Mouse (Mus musculus): ENCODE results near the gene Esp22. TPM values are rescaled to one million over a fixed set of nuclear protein-coding genes. Genes with fewer than 3 reads are reported as not detected.
"Not testable (repeated sequence)": the region's sequence is repeated elsewhere in the genome, so short reads cannot be mapped to it uniquely, and the experiment has no call there.

Esp22 gene
- not detected in 2 replicates for total RNA-seq (2021)
- long read RNA-seq, experiment 1: 0 reads
- long read RNA-seq, experiment 2: 0 reads

DNA sequence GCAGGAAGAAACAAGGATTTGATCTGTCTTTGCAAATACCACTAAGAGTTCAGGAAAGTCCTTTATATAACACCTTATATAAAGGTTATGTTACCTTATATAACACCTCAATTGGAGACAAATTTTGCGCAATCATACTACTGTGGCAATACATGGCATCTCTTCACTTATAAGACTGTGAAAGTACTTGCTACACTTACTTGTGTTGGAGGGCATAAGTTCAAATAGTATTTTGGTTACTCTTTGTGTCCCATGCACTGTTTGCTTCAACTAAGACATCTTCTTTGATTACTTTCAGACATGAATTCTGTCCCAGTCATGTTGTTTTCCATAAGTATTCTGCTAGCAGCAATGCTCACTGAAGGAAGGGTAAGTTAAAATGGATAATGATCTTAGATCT, at the start of gene Esp22:
Esp22 (plus strand) TSS at position 301 of the 400 bp plus-strand sequence.
- no peak for DNase-seq

DNA sequence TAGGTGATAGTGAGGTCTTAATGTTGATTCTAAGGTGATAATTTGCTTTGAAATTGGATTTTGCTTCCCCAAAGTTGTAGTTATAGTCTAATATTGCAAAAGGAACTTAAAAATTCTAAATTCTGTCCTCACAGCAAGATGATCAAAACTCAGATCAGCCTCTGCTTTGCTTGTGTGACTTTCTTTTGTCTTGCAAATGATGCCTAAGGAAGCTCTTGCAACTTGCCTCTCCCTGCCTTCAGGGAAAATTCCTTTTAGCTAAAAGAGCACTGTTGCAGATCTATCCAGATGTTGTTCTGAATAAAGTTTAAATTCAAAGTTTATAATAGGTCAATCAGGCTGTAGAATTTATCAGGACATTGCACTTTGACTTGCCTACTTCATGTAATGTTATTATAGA, 31.5 kb upstream of the Esp22 start:
- DNase-seq: no peak

DNA sequence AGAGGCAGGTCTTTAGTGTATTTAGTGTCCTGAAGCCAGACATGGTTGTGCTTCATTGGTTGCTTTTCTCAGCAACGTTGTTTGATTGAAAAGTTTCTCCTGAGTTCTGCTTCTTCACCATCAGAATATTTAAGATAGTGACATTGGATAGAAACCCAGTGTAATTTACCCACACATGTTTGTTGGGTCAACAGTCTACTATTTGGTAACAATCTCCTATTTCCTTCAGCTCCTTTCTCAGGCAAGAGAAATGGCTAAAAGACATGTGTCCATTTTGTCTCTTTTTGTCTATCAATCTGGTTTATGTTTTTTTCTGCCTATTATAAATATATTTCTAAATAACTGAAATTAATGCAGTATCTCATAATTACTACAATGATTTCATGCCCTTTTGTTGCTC, 18.2 kb upstream of the Esp22 start, which contains the start of gene Esp23:
Esp23 (minus strand) TSS at position 101 of the 400 bp plus-strand sequence.
- no peak for DNase-seq

DNA sequence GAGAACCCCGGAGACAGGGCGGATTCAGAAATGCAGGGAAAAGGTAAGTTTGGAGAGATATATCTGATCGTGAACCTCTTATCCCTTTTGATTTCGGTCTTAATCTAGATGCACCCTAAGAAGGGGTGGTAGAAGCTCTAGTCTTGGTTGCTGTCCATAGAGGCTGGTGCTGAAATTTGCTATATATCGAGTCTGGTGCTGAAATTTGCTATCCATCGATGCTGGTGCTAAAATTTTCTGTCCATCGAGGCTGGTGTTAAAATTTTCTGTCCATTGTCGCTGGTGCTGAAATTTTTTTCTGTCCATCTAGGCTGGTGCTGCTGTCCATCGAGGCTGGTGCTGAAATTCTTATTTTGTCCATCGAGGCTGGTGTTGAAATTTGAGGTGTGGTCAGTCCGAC, 12.0 kb downstream of the Esp22 start:
- DNase-seq: not testable (repeated sequence)

DNA sequence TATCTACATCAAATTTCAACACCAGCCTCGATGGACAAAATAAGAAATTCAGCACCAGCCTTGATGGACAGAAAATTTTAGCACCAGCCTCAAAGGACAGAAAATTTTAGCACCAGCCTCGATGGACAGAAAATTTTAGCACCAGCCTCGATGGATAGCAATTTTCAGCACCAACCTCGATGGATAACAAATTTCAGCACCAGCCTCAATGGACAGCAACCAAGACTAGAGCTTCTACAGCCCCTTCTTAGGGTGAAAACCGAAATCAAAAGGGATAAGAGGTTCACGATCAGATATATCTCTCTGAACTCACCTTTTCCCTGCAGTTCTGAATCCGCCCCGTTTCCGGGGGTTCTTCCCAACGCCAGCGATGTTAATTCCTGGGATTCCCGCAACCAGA, 34.0 kb downstream of the Esp22 start:
- DNase-seq: not testable (repeated sequence)

Other genes starting within 250 kb of the Esp22 start
- gene Esp24, start 58.6 kb upstream of the Esp22 start, total RNA-seq (2021): not detected in 2 replicates
- not detected in 2 replicates for gene Gm21903, start 52.0 kb upstream of the Esp22 start, total RNA-seq (2021)
- gene Esp23, start 18.3 kb upstream of the Esp22 start, total RNA-seq (2021): not detected in 2 replicates

Measured in adrenal gland, postnatal 14 days (tissue).